ENCODE assay signal across 21 mouse cellular contexts in genomic region chr8:104598496-104598895, GRCm38 (mm10). TPM values are rescaled to one million over a fixed set of nuclear protein-coding genes. Genes with fewer than 3 reads are reported as not detected.
DNase-seq lines count a peak whose midpoint lies in the region; ATAC-seq and TF ChIP-seq lines count a peak whose summit lies in the region.
"Had no signal": no experiment of that assay in that cellular context is flagged by ENCODE, and none has a peak within 500 bp of the region (broad histone marks: within the 10 kb centered on the region; RNA-seq: fewer than 3 reads in every experiment).

No protein-coding gene starts in this region.

- no peaks in the 10 kb centered on the region for H3K4me1 ChIP-seq in forebrain, embryonic 14.5 days (ENCODE audit: control insufficient read depth, insufficient read depth, low read length)
- peaks cover 6% of the 10 kb centered on the region; the same call in 1 of the 2 replicates for H3K4me1 ChIP-seq in forebrain, embryonic 16.5 days (replicated peaks; ENCODE audit: control insufficient read depth, insufficient read depth, low read length)
- peaks cover 43% of the 10 kb centered on the region; the same call in 1 of the 2 replicates for H3K4me1 ChIP-seq in kidney, adult 2 months (ENCODE audit: control insufficient read depth, insufficient read depth, low read length)

- H3K27me3 ChIP-seq in forebrain, embryonic 14.5 days (replicated peaks; ENCODE audit: control insufficient read depth, insufficient read depth, low read length) = no peaks in the 10 kb centered on the region
- H3K27me3 ChIP-seq in forebrain, embryonic 16.5 days (replicated peaks; ENCODE audit: control insufficient read depth, insufficient read depth, low read length) = 0 out of 2 replicates have a peak, but pooled peaks cover 3% of the 10 kb centered on the region
- no peaks in the 10 kb centered on the region for H3K27me3 ChIP-seq in kidney, adult 2 months (replicated peaks; ENCODE audit: control insufficient read depth, insufficient read depth, low read length)

- 0 out of 2 replicates have a peak, but pooled peaks have one; percentile 1 for TF ChIP-seq CTCF in kidney, adult 2 months (conservative IDR thresholded peaks at IDR 0.05; ENCODE audit: insufficient read depth, insufficient read length, low read depth, low read length)

- H3K4me3 ChIP-seq in forebrain, embryonic 14.5 days (ENCODE audit: low read depth, low read length) = no peak overlapping the region
- H3K4me3 ChIP-seq in forebrain, embryonic 16.5 days (replicated peaks; ENCODE audit: low read length) = no peak overlapping the region
- H3K4me3 ChIP-seq in kidney, adult 2 months (ENCODE audit: insufficient read depth, low read depth, low read length) = no peak overlapping the region
- H3K4me3 ChIP-seq: forebrain, embryonic 13.5 days; hindbrain, embryonic 13.5 days; midbrain, embryonic 10.5 days had no signal

- H3K9ac ChIP-seq in forebrain, embryonic 14.5 days (ENCODE audit: low read length) = no peak overlapping the region
- H3K9ac ChIP-seq in forebrain, embryonic 16.5 days (replicated peaks; ENCODE audit: low read depth, low read length) = no peak overlapping the region
- H3K9ac ChIP-seq: forebrain, embryonic 13.5 days; hindbrain, embryonic 13.5 days; liver, postnatal 0 days had no signal

- peaks cover 30% of the 10 kb centered on the region for H3K36me3 ChIP-seq in forebrain, embryonic 14.5 days (ENCODE audit: control insufficient read depth, insufficient read depth, low read length)
- peaks cover 10% of the 10 kb centered on the region; the same call in 1 of the 2 replicates for H3K36me3 ChIP-seq in forebrain, embryonic 16.5 days (ENCODE audit: control insufficient read depth, insufficient read depth)
- peaks cover 8% of the 10 kb centered on the region; the same call in 1 of the 2 replicates for H3K36me3 ChIP-seq in kidney, adult 2 months (ENCODE audit: control insufficient read depth, insufficient read depth, low read length)

- WGBS in forebrain, embryonic 14.5 days = 72% methylated on average over 6 of the region's 6 CpGs
- 59% methylated on average over 6 of the region's 6 CpGs for WGBS in forebrain, embryonic 16.5 days
- 12% methylated on average over 6 of the region's 6 CpGs for WGBS in kidney, adult 2 months

- intact Hi-C loops in gastrocnemius, postnatal 36 days (cut with DNase I) = no loop called here
- intact Hi-C loops in left cerebral cortex, postnatal 14 days (cut with DNase I) = no loop called here

- no peaks in the 10 kb centered on the region for H3K9me3 ChIP-seq in forebrain, embryonic 14.5 days (replicated peaks; ENCODE audit: control insufficient read depth, low read length)
- H3K9me3 ChIP-seq in forebrain, embryonic 16.5 days (ENCODE audit: control insufficient read depth, low read length) = no peaks in the 10 kb centered on the region
- H3K9me3 ChIP-seq: forebrain, embryonic 13.5 days; hindbrain, embryonic 13.5 days; midbrain, embryonic 10.5 days had no signal

- H3K27ac ChIP-seq in forebrain, embryonic 14.5 days (ENCODE audit: low read depth, low read length) = no peak overlapping the region
- no peak overlapping the region for H3K27ac ChIP-seq in forebrain, embryonic 16.5 days (ENCODE audit: low read length)
- peak overlapping the region; percentile 73 for H3K27ac ChIP-seq in kidney, adult 2 months (ENCODE audit: insufficient read depth, low read depth, low read length)
- H3K27ac ChIP-seq: forebrain, embryonic 13.5 days; hindbrain, embryonic 13.5 days; midbrain, embryonic 10.5 days; stomach, postnatal 0 days had no signal

- no peak for TF ChIP-seq POLR2A in kidney, adult 2 months (IDR thresholded peaks at IDR 0.05; ENCODE audit: low read depth, low read length)

- DNase-seq in forebrain, embryonic 14.5 days (ENCODE audit: low spot score) = peak; percentile 22
- peak; percentile 81 for DNase-seq in ZHBTc4 (ENCODE audit: low read depth, low spot score)
- peak; percentile 89 for DNase-seq in kidney, adult 2 months
- DNase-seq in kidney, postnatal 14 days = peak; percentile 81
- no peak for DNase-seq in gastrocnemius, postnatal 36 days
- DNase-seq in left cerebral cortex, postnatal 14 days (ENCODE audit: low spot score in 2 of 2) = no peak
- DNase-seq: B cell, adult 2 months; embryo, embryonic 11 days; liver, postnatal 0 days; right cerebral cortex, postnatal 14 days; thymus, postnatal 14 days had no signal

- no peak for ATAC-seq in forebrain, embryonic 14.5 days
- ATAC-seq in forebrain, embryonic 16.5 days = no peak
- ATAC-seq in inflammation-experienced regulatory T-cells, adult 6 months = no peak
- ATAC-seq: forebrain, embryonic 13.5 days; intestine, embryonic 16.5 days; liver, postnatal 0 days had no signal

- no peak overlapping the region for H3K4me2 ChIP-seq in forebrain, embryonic 14.5 days (ENCODE audit: low read length)
- no peak overlapping the region for H3K4me2 ChIP-seq in forebrain, embryonic 16.5 days (ENCODE audit: low read length)
- H3K4me2 ChIP-seq: forebrain, embryonic 13.5 days; hindbrain, embryonic 13.5 days had no signal

RNA-seq across cellular contexts. Expression of gene Pdp2, which starts 7.2 kb away (rescaled TPM):
- 11.9 and 14.2 TPM in 2 replicates for polyA plus RNA-seq in forebrain, embryonic 14.5 days (2014; fragmentation: Nextera tagmentation; extraction: Ambion mirVana)
- 18.4 TPM in 2 replicates for polyA plus RNA-seq in forebrain, embryonic 16.5 days (2015; fragmentation: Nextera tagmentation; extraction: Ambion mirVana)
- polyA plus RNA-seq in kidney, adult 2 months (2012; rRNA removed) = 25.7 and 29.2 TPM in 2 replicates
- 10 to 100 TPM; 13.9 to 19.6 (median 17.5) TPM for polyA plus RNA-seq in inflammation-experienced regulatory T-cells, adult 6 months (2017; shearing (Covaris generic))
- 1 to 10 TPM; 4.2 to 7.4 TPM for total RNA-seq in gastrocnemius, postnatal 36 days (2021)
- total RNA-seq in left cerebral cortex, postnatal 14 days (2021) = 1 to 10 TPM; 8.8 to 9.0 TPM

RNA-seq across cellular contexts. Expression of gene Cdh16, which starts 25.7 kb away (rescaled TPM):
- not detected in 2 replicates for polyA plus RNA-seq in forebrain, embryonic 14.5 days (2014; fragmentation: Nextera tagmentation; extraction: Ambion mirVana)
- polyA plus RNA-seq in forebrain, embryonic 16.5 days (2015; fragmentation: Nextera tagmentation; extraction: Ambion mirVana) = 0.36 TPM in 1 of 2 replicates, not detected in the other
- polyA plus RNA-seq in kidney, adult 2 months (2012; rRNA removed) = 1,103 and 1,106 TPM in 2 replicates
- not detected for polyA plus RNA-seq in inflammation-experienced regulatory T-cells, adult 6 months (2017; shearing (Covaris generic))
- not detected for total RNA-seq in gastrocnemius, postnatal 36 days (2021)
- total RNA-seq in left cerebral cortex, postnatal 14 days (2021) = not detected
- total RNA-seq: layer of hippocampus, postnatal 14 days; left cerebral cortex, postnatal 10 days had no signal
- polyA plus RNA-seq: forebrain, embryonic 13.5 days; hindbrain, embryonic 13.5 days; midbrain, embryonic 10.5 days; neural tube, embryonic 11.5 days had no signal

RNA-seq across cellular contexts. Expression of gene Rrad, which starts 32.6 kb away (rescaled TPM):
- 2.1 and 3.0 TPM in 2 replicates for polyA plus RNA-seq in forebrain, embryonic 14.5 days (2014; fragmentation: Nextera tagmentation; extraction: Ambion mirVana)
- 2.4 and 4.1 TPM in 2 replicates for polyA plus RNA-seq in forebrain, embryonic 16.5 days (2015; fragmentation: Nextera tagmentation; extraction: Ambion mirVana)
- polyA plus RNA-seq in kidney, adult 2 months (2012; rRNA removed) = 5.0 and 5.8 TPM in 2 replicates
- polyA plus RNA-seq in inflammation-experienced regulatory T-cells, adult 6 months (2017; shearing (Covaris generic)) = 10 to 100 TPM; 10.3 to 14.0 (median 11.0) TPM
- total RNA-seq in gastrocnemius, postnatal 36 days (2021) = 1 to 10 TPM; 2.2 to 2.9 TPM
- total RNA-seq in left cerebral cortex, postnatal 14 days (2021) = 1 to 10 TPM; 4.8 to 5.1 TPM

RNA-seq across cellular contexts. Expression of gene Ciao2b, which starts 43.3 kb away (rescaled TPM):
- polyA plus RNA-seq in forebrain, embryonic 14.5 days (2014; fragmentation: Nextera tagmentation; extraction: Ambion mirVana) = 136 and 154 TPM in 2 replicates
- 131 and 140 TPM in 2 replicates for polyA plus RNA-seq in forebrain, embryonic 16.5 days (2015; fragmentation: Nextera tagmentation; extraction: Ambion mirVana)
- 46.5 and 57.7 TPM in 2 replicates for polyA plus RNA-seq in kidney, adult 2 months (2012; rRNA removed)
- polyA plus RNA-seq in inflammation-experienced regulatory T-cells, adult 6 months (2017; shearing (Covaris generic)) = 100 to 1,000 TPM; 101 to 136 (median 117) TPM
- 10 to 100 TPM; 29.1 to 29.4 TPM for total RNA-seq in gastrocnemius, postnatal 36 days (2021)
- total RNA-seq in left cerebral cortex, postnatal 14 days (2021) = 10 to 100 TPM; 30.7 to 32.1 TPM

Comparison
In these comparisons a context has a peak if more than half of its experiments do, and no peak if none do; other contexts are left out.
1. DNase-seq: peak in forebrain, embryonic 14.5 days (single experiment), ZHBTc4 (single experiment), kidney, adult 2 months (single experiment) and kidney, postnatal 14 days (single experiment); none in gastrocnemius, postnatal 36 days (0 of 2) and left cerebral cortex, postnatal 14 days (0 of 2).
2. RNA of gene Cdh16, which starts 25.7 kb away (polyA plus RNA-seq): 1,103 to 1,106 TPM in kidney, adult 2 months; 0.36 TPM in forebrain, embryonic 16.5 days, not detected in forebrain, embryonic 14.5 days and not detected in inflammation-experienced regulatory T-cells, adult 6 months; every median in the first group is over 100 times any median in the second.